Mouse (Mus musculus) cortical plate, adult 2 months (tissue): ENCODE results near the gene Kcng3. TPM values are rescaled to one million over a fixed set of nuclear protein-coding genes. Genes with fewer than 3 reads are reported as not detected.
A peak's percentile ranks its signal among the peaks of the same experiment; 100 is the strongest.

Experiments used
- H3K27ac ChIP-seq: fragments of 200-500 bp; 2 replicates; pipeline ENCODE4 v1.5.1; 2012; ENCODE audit warnings: low read length, control low read depth, inconsistent platforms; ENCODE audit not compliant: insufficient read depth
- H3K4me1 ChIP-seq: fragments of 200-500 bp; 2 replicates; pipeline ENCODE4 v1.6.1; 2011; ENCODE audit warnings: low read length; ENCODE audit not compliant: control insufficient read depth, insufficient read depth
- H3K4me3 ChIP-seq: fragments of 200-500 bp; 2 replicates; pipeline ENCODE4 v1.5.1; 2011; ENCODE audit warnings: mild to moderate bottlenecking, low read length, control low read depth; ENCODE audit not compliant: insufficient read depth
- CTCF ChIP-seq: fragments of 200-500 bp; IDR thresholded peaks from 2 replicates; pipeline ENCODE4 v1.5.1; 2011; ENCODE audit warnings: mild to moderate bottlenecking, control low read depth, low read length; ENCODE audit not compliant: insufficient read depth; ENCODE audit errors: extremely low read depth
- POLR2A ChIP-seq: fragments of 200-500 bp; IDR thresholded peaks from 2 replicates; pipeline ENCODE4 v1.6.1; 2011; ENCODE audit warnings: mild to moderate bottlenecking, low read length, control low read depth; ENCODE audit not compliant: insufficient read depth; ENCODE audit errors: extremely low read depth
- polyA plus RNA-seq: library from polyadenylated mRNA; depleted of rRNA; stranded (reverse); fragments of >200 nt; gene quantifications from 2 replicates; pipeline ENCODE4 v1.2.3, GENCODE M21; 2012

Gene Kcng3
- polyA plus RNA-seq, 1 experiment: 2.3 TPM

DNA sequence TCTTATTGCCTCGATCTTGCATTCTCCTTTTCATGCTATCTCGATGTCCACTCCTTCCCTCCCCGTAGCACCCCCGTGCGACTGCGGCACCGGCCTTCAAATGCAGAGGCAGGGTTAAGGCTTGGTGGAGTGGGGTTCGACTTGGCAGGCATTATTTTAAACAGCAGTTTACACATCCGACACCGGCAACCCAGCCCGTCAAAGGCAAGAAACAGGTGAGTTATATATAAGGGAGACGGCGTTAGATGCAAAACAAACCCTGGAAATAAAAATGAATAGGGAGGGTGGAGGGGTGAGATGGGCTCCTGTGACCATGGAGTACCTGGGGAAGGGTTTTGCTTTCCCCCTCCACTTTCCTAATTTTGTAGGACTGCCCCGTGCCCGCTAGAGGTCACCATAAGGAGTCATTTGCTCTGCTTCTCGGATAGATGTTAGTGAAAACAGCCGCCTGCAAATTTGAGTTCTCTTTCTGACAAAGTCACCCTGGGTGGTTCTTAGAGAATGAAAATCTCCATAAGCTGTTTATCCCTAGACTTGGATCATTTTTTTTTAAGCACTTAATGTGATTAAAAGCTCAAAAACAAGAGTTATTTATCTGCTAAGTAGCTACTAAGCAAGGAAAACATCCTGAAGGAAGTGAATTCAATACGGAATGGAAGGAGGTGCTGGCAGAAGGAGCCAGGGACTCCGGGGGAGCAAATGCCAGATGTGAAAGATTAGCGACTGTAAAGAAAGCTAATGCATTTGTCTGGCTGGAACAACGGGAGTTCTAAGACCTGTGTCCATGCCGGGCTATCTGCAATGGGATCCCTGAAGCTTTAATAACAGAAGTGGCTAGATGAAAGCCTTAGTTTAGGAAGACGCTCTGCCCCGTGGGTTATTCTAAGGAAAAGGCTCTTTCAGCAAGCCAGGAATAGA, 1.2 kb upstream of the Kcng3 start:
- no peak overlapping the region for H3K27ac ChIP-seq
- peaks cover 1% of the 10 kb centered on the region for H3K4me1 ChIP-seq
- H3K4me3 ChIP-seq: peak overlapping the region; percentile 30
- TF ChIP-seq CTCF: peak; percentile 58
- no peak for TF ChIP-seq POLR2A

DNA sequence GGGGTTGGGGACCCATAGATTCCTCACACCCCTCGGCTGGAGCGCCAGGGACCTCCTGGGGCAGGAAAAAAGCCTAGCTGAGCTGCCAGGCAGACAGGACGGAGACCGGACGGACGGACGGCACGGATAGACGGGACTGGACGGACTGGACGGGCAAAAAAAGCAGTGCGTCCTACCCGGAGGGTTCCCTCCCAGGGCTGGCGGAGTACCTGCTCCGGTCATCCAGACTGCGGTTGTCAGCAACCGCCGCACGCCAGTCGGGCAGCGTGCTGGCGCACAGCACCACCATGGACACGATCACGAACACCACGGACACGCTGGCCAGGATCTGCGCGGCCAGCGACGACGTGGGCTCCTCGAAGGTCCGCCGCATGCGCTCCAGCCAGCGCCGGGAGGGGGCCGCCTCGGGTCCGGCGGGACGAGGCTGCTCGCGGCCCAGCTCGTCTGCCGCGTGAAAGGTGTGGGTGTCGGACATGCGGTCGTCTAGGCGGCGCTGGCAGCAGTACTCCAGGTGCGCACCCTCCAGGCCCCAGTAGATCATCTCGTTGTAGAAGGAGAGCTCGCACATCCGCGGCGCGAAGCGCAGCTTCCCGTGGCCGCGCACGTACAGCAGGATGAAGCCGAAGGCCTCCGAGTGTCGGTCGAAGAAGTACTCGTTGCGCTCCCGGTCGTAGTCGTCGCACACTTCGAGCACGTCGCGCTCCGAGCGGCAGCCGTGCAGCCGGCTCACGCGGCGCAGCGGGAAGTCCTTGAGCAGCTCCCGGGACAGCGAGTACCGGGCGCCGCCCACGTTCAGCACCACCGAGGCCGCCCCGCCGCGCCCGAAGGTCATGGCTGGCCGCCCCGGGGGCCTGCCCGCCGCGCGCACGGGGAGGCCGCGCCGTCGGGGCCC, 662 bp downstream of the Kcng3 start:
- H3K27ac ChIP-seq: no peak overlapping the region
- TF ChIP-seq CTCF (no peak), POLR2A (no peak)
- peak overlapping the region; percentile 30 for H3K4me3 ChIP-seq
- H3K4me1 ChIP-seq: peaks cover 1% of the 10 kb centered on the region

- TF ChIP-seq POLR2A (no peak), CTCF (no peak)
- H3K4me1 ChIP-seq: no peaks in the 10 kb centered on the region
- no peak overlapping the region for H3K4me3 ChIP-seq
- no peak overlapping the region for H3K27ac ChIP-seq
Observed at GRCm38 (mm10) chr17:83613907-83614306, 17.8 kb downstream of the Kcng3 start.

- H3K4me3 ChIP-seq: no peak overlapping the region
- TF ChIP-seq CTCF (no peak), POLR2A (no peak)
Observed at GRCm38 (mm10) chr17:83609532-83609931, 22.2 kb downstream of the Kcng3 start.

DNA sequence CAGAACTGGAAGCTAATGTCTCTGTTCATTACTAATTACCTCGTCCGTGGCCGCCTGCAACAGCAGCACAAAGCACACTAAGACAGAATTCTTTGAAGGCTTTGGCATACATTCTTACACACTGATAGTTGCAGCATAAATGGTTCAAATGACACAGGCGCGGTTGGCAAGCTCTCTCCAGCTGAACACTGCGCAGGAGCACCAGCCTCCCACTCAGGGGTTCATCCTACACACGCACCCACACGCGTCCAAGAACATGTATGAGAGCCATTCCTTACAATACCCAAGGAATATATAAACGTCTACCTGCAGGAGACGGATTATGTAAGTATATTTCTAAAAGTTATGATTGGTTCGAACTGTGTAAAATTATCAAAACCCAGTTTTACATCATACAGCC, 30.7 kb downstream of the Kcng3 start:
- H3K27ac ChIP-seq: no peak overlapping the region
- no peak overlapping the region for H3K4me3 ChIP-seq
- no peak for TF ChIP-seq CTCF
- TF ChIP-seq POLR2A: no peak
- no peaks in the 10 kb centered on the region for H3K4me1 ChIP-seq

More at GRCm38 (mm10) chr17:83609532-83609931, 22.2 kb downstream of the Kcng3 start:
- H3K27ac ChIP-seq: no peak overlapping the region
- H3K4me1 ChIP-seq: no peaks in the 10 kb centered on the region

DNA sequence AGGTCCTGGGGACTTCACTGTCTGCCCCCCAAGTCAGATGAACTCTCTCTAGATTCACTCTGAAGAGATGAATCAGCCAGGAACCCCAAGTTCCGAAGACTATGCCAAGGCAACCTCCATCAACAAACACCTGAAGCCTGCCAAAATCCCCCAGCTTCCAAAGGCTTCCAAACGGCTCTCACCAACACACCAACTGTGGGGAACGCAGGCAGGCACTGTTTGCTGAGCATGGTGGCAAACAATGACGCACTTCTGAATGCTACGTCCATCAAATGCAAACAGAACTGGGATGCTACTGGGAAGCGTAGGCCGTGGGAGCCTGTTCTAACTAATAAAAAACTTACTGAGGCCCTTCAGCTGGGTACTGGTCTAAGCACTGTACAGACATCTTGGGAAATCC, 35.7 kb downstream of the Kcng3 start:
- H3K27ac ChIP-seq: no peak overlapping the region
- no peak overlapping the region for H3K4me3 ChIP-seq
- H3K4me1 ChIP-seq: no peaks in the 10 kb centered on the region
- no peak for TF ChIP-seq POLR2A
- TF ChIP-seq CTCF: no peak

- TF ChIP-seq CTCF: no peak
- TF ChIP-seq POLR2A: no peak
- H3K4me1 ChIP-seq: no peaks in the 10 kb centered on the region
- no peak overlapping the region for H3K27ac ChIP-seq
- H3K4me3 ChIP-seq: no peak overlapping the region
Observed at GRCm38 (mm10) chr17:83594526-83594925, 37.2 kb downstream of the Kcng3 start.

GRCm38 (mm10) chr17:83593396-83593795, 38.3 kb downstream of the Kcng3 start:
- Histone ChIP-seq H3K4me1 (no peaks in the 10 kb centered on the region), H3K4me3 (no peak overlapping the region), H3K27ac (no peak overlapping the region)
- TF ChIP-seq CTCF (no peak), POLR2A (no peak)

DNA sequence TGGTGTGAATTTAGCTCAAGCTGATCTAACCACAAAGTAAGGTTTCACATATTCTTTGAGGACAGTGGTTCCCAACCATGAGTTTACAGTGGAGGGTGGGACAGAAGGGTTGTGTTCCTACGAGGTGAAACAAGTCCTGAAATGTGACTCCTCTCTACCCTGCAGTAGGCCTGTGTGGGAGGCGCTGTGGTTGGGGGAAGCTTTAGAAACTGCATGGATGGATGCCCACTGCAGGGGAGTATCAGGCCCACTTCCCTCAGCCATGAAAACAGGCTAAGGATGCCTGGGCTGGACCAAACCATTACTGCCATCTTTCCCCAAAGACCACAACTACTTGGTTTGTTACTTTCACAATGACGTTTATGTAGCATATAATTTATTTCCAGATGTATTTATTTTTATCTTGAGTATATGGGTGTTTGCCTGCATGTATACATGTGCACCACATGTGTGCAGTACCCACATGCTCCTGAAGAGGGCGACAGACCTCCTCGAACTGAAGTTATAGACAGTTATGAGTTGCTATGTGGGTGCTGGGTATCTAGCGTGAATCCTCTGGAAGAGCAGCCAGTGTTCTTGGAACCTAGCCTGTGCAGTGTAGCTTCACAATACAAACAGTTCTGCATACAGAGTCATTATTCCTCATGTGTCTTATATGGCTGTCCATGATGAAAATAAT, 42.9 kb downstream of the Kcng3 start:
- TF ChIP-seq POLR2A: no peak
- 0 out of 2 replicates have a peak, but pooled peaks have one; percentile 17 for TF ChIP-seq CTCF
- Histone ChIP-seq H3K4me3 (no peak overlapping the region), H3K27ac (no peak overlapping the region), H3K4me1 (peaks cover 6% of the 10 kb centered on the region; the same call in 1 of the 2 replicates)
